Mouse (Mus musculus): ENCODE results near the gene Sp1. TPM values are rescaled to one million over a fixed set of nuclear protein-coding genes. Genes with fewer than 3 reads are reported as not detected.

Sp1 gene
- 19.8 TPM for polyA plus RNA-seq (2017; shearing (Covaris generic))

DNA sequence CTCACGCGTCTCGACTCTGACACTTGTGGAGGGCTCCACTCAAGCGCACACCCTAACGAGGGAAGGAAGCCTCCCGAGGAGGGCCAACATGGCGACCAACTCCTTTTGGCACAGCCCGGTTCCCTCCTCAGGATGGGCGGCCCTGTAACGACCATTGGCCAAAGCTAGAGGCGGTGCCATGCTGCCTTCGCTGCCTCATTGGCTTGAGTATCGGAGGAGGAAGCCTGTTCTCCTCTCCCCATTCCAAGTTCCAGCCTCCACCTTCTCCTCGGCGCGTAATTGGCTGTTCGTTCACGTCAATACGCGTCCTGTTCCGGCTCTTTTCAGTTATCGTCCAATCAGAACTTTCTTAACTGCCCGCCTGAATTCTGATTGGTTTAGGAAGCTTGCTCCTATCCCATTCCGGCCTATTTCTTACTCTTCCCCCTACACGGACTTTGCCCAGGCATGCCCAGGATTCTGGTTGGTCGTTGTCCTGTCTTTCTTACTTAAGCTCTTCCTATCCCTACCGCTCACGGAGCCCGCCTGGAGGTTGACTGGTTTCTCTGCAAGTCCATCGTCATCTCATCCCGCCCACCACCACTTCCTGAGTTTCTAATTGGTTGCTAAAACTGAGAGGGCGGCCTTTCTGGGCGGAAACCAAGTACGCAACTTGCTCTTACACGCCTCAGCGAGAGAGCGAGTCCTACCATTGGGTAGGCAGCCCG lies at the start of gene Sp1:
Gene Sp1 (plus strand): TSS at position 655 of the 707 bp plus-strand sequence.

DNA sequence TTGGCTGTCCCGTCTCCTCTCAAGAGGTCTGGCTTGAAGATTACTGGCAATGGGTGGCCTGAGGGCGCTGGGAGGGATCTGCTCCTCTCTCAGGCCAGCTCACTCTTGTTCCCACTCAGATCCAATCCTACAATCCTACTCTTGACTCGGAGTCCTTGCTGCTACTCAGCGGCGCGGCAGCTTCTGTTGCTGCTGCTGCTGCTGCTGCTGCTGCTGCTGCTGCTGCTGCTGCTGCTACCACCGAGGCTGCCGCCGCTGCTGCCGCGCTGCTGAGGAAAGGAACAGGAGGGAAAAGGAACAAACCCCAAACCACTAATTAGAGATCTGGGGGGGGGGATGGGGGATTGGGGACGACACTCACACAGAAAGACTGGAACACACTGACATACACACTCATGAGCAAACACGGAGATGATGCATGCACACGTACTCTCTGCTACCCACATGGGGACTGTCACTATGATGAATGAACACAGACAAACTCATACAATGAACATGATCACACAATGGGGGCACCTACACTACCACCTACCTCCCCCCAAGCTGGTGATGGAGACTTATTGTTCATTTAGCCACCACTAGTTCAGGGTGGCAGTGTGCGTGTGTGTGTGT lies 39.1 kb upstream of the Sp1 start, which contains the start of gene Sp7:
Gene Sp7 (minus strand): TSS at position 450 of the 612 bp plus-strand sequence.

DNA sequence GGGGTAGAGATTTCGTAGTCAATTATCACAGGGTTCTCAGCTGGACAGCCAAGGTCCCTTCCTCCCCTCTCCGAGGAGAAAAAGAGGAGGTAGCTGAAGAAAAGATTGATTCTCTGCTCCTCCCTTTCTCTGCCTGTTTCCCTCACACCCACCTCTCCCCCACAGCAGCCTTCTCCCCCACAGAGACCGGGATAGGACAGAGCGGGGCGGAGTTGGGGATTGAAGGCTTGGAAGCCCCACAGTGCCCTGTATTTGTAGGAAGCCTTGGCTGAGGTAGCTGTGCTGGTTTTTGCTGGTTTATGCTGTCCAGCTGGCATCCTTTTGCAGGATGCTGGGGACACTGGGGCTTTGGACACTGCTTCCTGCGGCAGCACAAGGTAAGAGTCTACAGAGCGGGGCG lies 39.2 kb downstream of the Sp1 start, which contains the start of gene Amhr2:
Gene Amhr2 (plus strand): TSS at position 222 of the 400 bp plus-strand sequence.

DNA sequence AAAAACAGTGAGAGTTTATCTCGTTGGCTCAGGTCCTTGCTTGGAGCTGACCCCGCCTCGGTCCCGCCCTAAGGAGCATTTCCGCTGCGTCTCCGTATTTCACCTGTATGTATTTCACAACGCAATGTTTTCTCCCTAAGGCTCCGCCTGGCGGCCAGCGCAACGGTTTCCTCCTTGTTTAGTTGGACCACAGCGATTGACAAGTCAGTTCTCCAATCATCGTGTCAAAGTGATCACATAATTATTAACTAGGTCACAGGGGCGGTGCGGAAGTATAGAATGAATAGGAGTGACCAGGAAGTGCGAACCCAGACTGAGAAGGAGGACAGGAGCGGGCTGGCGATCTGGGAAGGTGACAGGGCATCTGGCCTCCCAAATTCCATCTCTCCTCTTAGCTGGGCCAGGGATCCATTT lies 53.0 kb downstream of the Sp1 start, which contains the start of gene Prr13:
Gene Prr13 (plus strand): TSS at position 125 of the 414 bp plus-strand sequence.

GRCm38 (mm10) chr15:102470183-102470604 lies 64.3 kb downstream of the Sp1 start, which contains the start of gene Pcbp2:
TSS of gene Pcbp2 (plus strand) at chr15:102470539.

Other genes starting within 250 kb of the Sp1 start
- gene Zfp740, start 202.9 kb upstream of the Sp1 start, polyA plus RNA-seq (2017; shearing (Covaris generic)) = 135 TPM
- gene Csad, start 201.4 kb upstream of the Sp1 start, polyA plus RNA-seq (2017; shearing (Covaris generic)) = 13.8 TPM
- gene Itgb7, start 174.2 kb upstream of the Sp1 start, polyA plus RNA-seq (2017; shearing (Covaris generic)) = 903 TPM
- 5.5 TPM for gene Rarg, start 148.6 kb upstream of the Sp1 start, polyA plus RNA-seq (2017; shearing (Covaris generic))
- gene Gm9918, start 135.6 kb upstream of the Sp1 start, polyA plus RNA-seq (2017; shearing (Covaris generic)) = not detected
- gene Mfsd5, start 126.7 kb upstream of the Sp1 start, polyA plus RNA-seq (2017; shearing (Covaris generic)) = 34.6 TPM
- not detected for gene Espl1, start 109.9 kb upstream of the Sp1 start, polyA plus RNA-seq (2017; shearing (Covaris generic))
- gene Pfdn5, start 80.0 kb upstream of the Sp1 start, polyA plus RNA-seq (2017; shearing (Covaris generic)) = 462 TPM
- gene Myg1, start 74.4 kb upstream of the Sp1 start, polyA plus RNA-seq (2017; shearing (Covaris generic)) = 47.0 TPM
- gene Aaas, start 55.4 kb upstream of the Sp1 start, polyA plus RNA-seq (2017; shearing (Covaris generic)) = 49.0 TPM
- gene Sp7, start 39.0 kb upstream of the Sp1 start, polyA plus RNA-seq (2017; shearing (Covaris generic)) = not detected
- not detected for gene Amhr2, start 39.2 kb downstream of the Sp1 start, polyA plus RNA-seq (2017; shearing (Covaris generic))
- 106 TPM for gene Prr13, start 52.9 kb downstream of the Sp1 start, polyA plus RNA-seq (2017; shearing (Covaris generic))
- 141 TPM for gene Pcbp2, start 64.4 kb downstream of the Sp1 start, polyA plus RNA-seq (2017; shearing (Covaris generic))
- gene Gm10337, start 97.6 kb downstream of the Sp1 start, polyA plus RNA-seq (2017; shearing (Covaris generic)) = not detected
- 7.3 TPM for gene Map3k12, start 110.9 kb downstream of the Sp1 start, polyA plus RNA-seq (2017; shearing (Covaris generic))
- 77.4 TPM for gene Tarbp2, start 112.0 kb downstream of the Sp1 start, polyA plus RNA-seq (2017; shearing (Covaris generic))
- 6.2 TPM for gene Npff, start 118.8 kb downstream of the Sp1 start, polyA plus RNA-seq (2017; shearing (Covaris generic))
- not detected for gene Gm28047, start 218.9 kb downstream of the Sp1 start, polyA plus RNA-seq (2017; shearing (Covaris generic))
- gene Atf7, start 219.3 kb downstream of the Sp1 start, polyA plus RNA-seq (2017; shearing (Covaris generic)) = 43.4 TPM

Data from naive thymus-derived CD4-positive, alpha-beta T cell, adult 5 months (primary cell).